Mouse (Mus musculus) spleen, adult 10 weeks (tissue): ENCODE measurements around the gene Nhsl1. TPM values are rescaled to one million over a fixed set of nuclear protein-coding genes. Genes with fewer than 3 reads are reported as not detected.

ENCODE experiments used
- polyA plus RNA-seq: library from polyadenylated mRNA; stranded (reverse); fragments of 350-450 nt; fragmentation: Illumina TruSeq; extraction: RNeasy Lipid Tissue Mini Kit (QIAGEN cat#74804); gene quantifications from one replicate; pipeline ENCODE4 v1.2.3, GENCODE M21; 2015; ENCODE audit warnings: low replicate concordance; ENCODE audit not compliant: insufficient read depth

Gene Nhsl1
- 1.7 TPM for polyA plus RNA-seq

DNA sequence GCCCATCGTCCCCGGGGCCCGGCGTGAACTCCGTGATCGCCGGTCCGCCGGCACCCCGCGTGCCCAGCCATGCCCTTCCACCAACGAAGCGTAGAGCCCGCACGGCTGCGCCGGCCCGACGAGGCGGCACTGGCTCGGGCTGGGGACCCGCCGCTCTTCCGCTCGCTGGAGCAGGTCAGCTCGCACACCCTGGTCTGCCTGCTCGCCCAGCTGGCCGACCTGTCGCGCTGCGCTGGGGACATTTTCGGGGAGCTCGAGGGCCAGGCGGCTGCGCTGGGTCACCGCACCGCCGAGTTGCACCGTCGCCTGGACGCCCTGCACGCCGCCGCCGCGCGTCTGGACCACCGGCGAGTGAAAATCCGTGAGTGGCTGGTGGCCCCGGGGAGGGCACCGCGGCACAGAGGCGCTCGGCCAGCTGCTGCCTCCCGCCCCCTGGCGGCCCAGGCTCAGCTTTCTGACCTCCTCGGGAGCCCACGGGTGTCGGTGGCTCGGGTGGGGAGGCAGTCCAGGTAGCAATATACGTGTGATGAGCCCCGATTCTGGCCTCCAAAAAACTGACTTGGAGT lies at the start of gene Nhsl1:
TSS of gene Nhsl1 (plus strand) at position 70 of the 566 bp plus-strand sequence.

DNA sequence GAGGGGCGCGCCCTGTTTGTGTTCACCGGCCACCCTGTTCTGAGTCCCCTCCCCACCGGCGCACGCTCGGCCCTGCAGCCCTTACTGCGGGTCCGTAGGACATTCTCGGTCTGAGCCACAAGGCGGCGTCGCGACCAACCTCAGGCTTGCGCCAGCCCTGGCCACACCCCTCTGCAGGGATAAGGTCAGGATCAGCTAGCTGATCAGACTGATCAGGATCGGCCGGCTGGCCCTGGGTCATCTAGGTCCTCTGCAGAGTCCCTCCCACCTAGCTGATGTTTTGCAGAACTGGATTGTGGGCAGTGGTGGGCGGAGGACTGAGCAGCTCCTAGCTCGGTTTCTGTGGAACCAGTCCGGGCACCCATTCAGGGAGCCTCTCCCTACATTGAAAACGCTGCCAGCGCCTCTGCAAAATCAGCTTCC lies 227.0 kb downstream of the Nhsl1 start, which contains the start of gene Hebp2:
TSS of gene Hebp2 (minus strand) at position 264 of the 423 bp plus-strand sequence.

Other genes starting within 250 kb of the Nhsl1 start
- gene Ect2l, start 108.1 kb upstream of the Nhsl1 start, polyA plus RNA-seq = not detected
- 11.5 TPM for gene Ccdc28a, start 84.0 kb upstream of the Nhsl1 start, polyA plus RNA-seq
- 0.35 TPM for gene Hebp2, start 227.1 kb downstream of the Nhsl1 start, polyA plus RNA-seq